Mouse (Mus musculus): ENCODE measurements around the gene Selenbp1. TPM values are rescaled to one million over a fixed set of nuclear protein-coding genes. Genes with fewer than 3 reads are reported as not detected.

Gene Selenbp1
- polyA plus RNA-seq, 1 experiment from 2014 or later, result 43.9 TPM

- peaks cover 42% of the 10 kb centered on the region for H3K36me3 ChIP-seq
Measured at GRCm38 (mm10) chr3:94985513-94985912, 52.7 kb downstream of the Selenbp1 start.

GRCm38 (mm10) chr3:94987578-94987977, 54.7 kb downstream of the Selenbp1 start:
- Histone ChIP-seq H3K4me1 (replicated peaks) (peaks cover 47% of the 10 kb centered on the region), H3K9ac (no peak overlapping the region), H3K36me3 (peaks cover 38% of the 10 kb centered on the region), H3K9me3 (replicated peaks) (no peaks in the 10 kb centered on the region), H3K4me2 (no peak overlapping the region), H3K27ac (ENCODE audit: poor library complexity, severe bottlenecking) (peak overlapping the region; percentile 41; the same call in 1 of the 2 replicates), H3K4me3 (no peak overlapping the region), H3K27me3 (replicated peaks) (no peaks in the 10 kb centered on the region)
- ATAC-seq (ENCODE audit: insufficient number of reproducible peaks, low FRiP score), result peak; percentile 87

More at GRCm38 (mm10) chr3:94985513-94985912, 52.7 kb downstream of the Selenbp1 start:
- H3K4me3 ChIP-seq, result no peak overlapping the region
- H3K9ac ChIP-seq, result no peak overlapping the region
- H3K9me3 ChIP-seq (replicated peaks), result no peaks in the 10 kb centered on the region
- ATAC-seq (ENCODE audit: insufficient number of reproducible peaks, low FRiP score), result no peak
- H3K27me3 ChIP-seq (replicated peaks), result no peaks in the 10 kb centered on the region
- H3K4me2 ChIP-seq, result no peak overlapping the region
- WGBS, result 95% methylated on average over 2 of the region's 2 CpGs
- peaks cover 47% of the 10 kb centered on the region for H3K4me1 ChIP-seq (replicated peaks)
- no peak overlapping the region for H3K27ac ChIP-seq (ENCODE audit: poor library complexity, severe bottlenecking)

GRCm38 (mm10) chr3:94989159-94989761, 56.4 kb downstream of the Selenbp1 start:
- WGBS, result 27% methylated on average over 9 of the region's 9 CpGs
- no peak overlapping the region for H3K27ac ChIP-seq (ENCODE audit: poor library complexity, severe bottlenecking)
- peaks cover 39% of the 10 kb centered on the region for H3K36me3 ChIP-seq

More at GRCm38 (mm10) chr3:94989159-94989761, 56.4 kb downstream of the Selenbp1 start:
- no peaks in the 10 kb centered on the region for H3K27me3 ChIP-seq (replicated peaks)
- H3K9ac ChIP-seq, result no peak overlapping the region; the same call in 1 of the 2 replicates
- peak overlapping the region; percentile 21 for H3K4me2 ChIP-seq
- H3K4me1 ChIP-seq (replicated peaks), result peaks cover 47% of the 10 kb centered on the region
- H3K9me3 ChIP-seq (replicated peaks), result no peaks in the 10 kb centered on the region
- H3K4me3 ChIP-seq, result no peak overlapping the region
- ATAC-seq (ENCODE audit: insufficient number of reproducible peaks, low FRiP score), result no peak

Other genes with a start within 250 kb of the Selenbp1 start
- gene Selenbp2, start 239.5 kb upstream of the Selenbp1 start, polyA plus RNA-seq (2016; fragmentation: Nextera tagmentation; extraction: Ambion mirVana), result 0.54 and 0.76 TPM in 2 replicates
- gene Cgn, start 146.6 kb upstream of the Selenbp1 start, polyA plus RNA-seq (2016; fragmentation: Nextera tagmentation; extraction: Ambion mirVana), result 2.1 and 2.4 TPM in 2 replicates
- gene Pogz, start 95.5 kb upstream of the Selenbp1 start, polyA plus RNA-seq (2016; fragmentation: Nextera tagmentation; extraction: Ambion mirVana), result 12.3 and 12.8 TPM in 2 replicates
- 232 and 235 TPM in 2 replicates for gene Psmb4, start 46.1 kb upstream of the Selenbp1 start, polyA plus RNA-seq (2016; fragmentation: Nextera tagmentation; extraction: Ambion mirVana)
- gene Rfx5, start 21.0 kb downstream of the Selenbp1 start, polyA plus RNA-seq (2016; fragmentation: Nextera tagmentation; extraction: Ambion mirVana), result 8.7 and 9.5 TPM in 2 replicates
- 18.0 and 20.3 TPM in 2 replicates for gene Pi4kb, start 41.7 kb downstream of the Selenbp1 start, polyA plus RNA-seq (2016; fragmentation: Nextera tagmentation; extraction: Ambion mirVana)
- gene Zfp687, start 82.4 kb downstream of the Selenbp1 start, polyA plus RNA-seq (2016; fragmentation: Nextera tagmentation; extraction: Ambion mirVana), result 23.2 and 25.6 TPM in 2 replicates
- gene Psmd4, start 109.6 kb downstream of the Selenbp1 start, polyA plus RNA-seq (2016; fragmentation: Nextera tagmentation; extraction: Ambion mirVana), result 199 and 214 TPM in 2 replicates
- 18.2 and 18.5 TPM in 2 replicates for gene Pip5k1a, start 173.9 kb downstream of the Selenbp1 start, polyA plus RNA-seq (2016; fragmentation: Nextera tagmentation; extraction: Ambion mirVana)
- gene Vps72, start 178.0 kb downstream of the Selenbp1 start, polyA plus RNA-seq (2016; fragmentation: Nextera tagmentation; extraction: Ambion mirVana), result 96.7 and 103 TPM in 2 replicates
- gene Tmod4, start 191.4 kb downstream of the Selenbp1 start, polyA plus RNA-seq (2016; fragmentation: Nextera tagmentation; extraction: Ambion mirVana), result 0.59 and 0.69 TPM in 2 replicates
- 48.6 and 52.7 TPM in 2 replicates for gene Scnm1, start 201.0 kb downstream of the Selenbp1 start, polyA plus RNA-seq (2016; fragmentation: Nextera tagmentation; extraction: Ambion mirVana)
- 8.1 and 9.1 TPM in 2 replicates for gene Lysmd1, start 201.0 kb downstream of the Selenbp1 start, polyA plus RNA-seq (2016; fragmentation: Nextera tagmentation; extraction: Ambion mirVana)
- gene Tnfaip8l2, start 209.3 kb downstream of the Selenbp1 start, polyA plus RNA-seq (2016; fragmentation: Nextera tagmentation; extraction: Ambion mirVana), result 0.62 and 0.91 TPM in 2 replicates
- 3.6 and 5.5 TPM in 2 replicates for gene Sema6c, start 227.4 kb downstream of the Selenbp1 start, polyA plus RNA-seq (2016; fragmentation: Nextera tagmentation; extraction: Ambion mirVana)

Data from heart, embryonic 12.5 days (tissue).